Mouse (Mus musculus): ENCODE results near the gene Adcy4. TPM values are rescaled to one million over a fixed set of nuclear protein-coding genes. Genes with fewer than 3 reads are reported as not detected.

The Adcy4 gene
- 0.05 TPM in 1 of 2 replicates, not detected in the other for total RNA-seq (2015)
- not detected in 2 replicates for total RNA-seq (2017)

- no peak for ATAC-seq (replicated peaks; ENCODE audit: poor library complexity)
These were observed at the start of gene Adcy4 for GRCm38 (mm10) chr14:55783958-55784235. Gene Adcy4, minus strand, starts transcription at chr14:55784095.

GRCm38 (mm10) chr14:55833126-55833525, 49.2 kb upstream of the Adcy4 start:
- ATAC-seq (replicated peaks; ENCODE audit: poor library complexity) = no peak

DNA sequence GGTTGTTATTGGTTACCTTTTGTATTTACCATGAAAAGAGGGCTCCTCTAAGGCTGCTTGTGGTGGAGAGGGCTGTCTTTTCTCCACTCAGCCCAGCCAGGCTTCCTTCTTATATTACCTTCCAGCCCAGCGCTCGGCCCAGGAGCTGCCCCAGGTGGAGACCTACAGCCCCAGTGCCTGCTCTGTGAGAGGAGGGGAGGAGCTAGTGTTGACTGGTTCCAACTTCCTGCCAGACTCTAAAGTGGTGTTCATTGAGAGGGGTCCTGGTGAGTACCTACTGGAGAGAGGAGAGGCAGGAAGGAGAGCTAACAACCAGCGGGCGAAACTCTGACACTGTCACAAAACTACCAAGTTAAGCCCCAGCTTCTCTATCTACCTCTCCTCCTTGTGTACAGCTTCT, 46.4 kb upstream of the Adcy4 start:
- no peak for ATAC-seq (replicated peaks; ENCODE audit: poor library complexity)

DNA sequence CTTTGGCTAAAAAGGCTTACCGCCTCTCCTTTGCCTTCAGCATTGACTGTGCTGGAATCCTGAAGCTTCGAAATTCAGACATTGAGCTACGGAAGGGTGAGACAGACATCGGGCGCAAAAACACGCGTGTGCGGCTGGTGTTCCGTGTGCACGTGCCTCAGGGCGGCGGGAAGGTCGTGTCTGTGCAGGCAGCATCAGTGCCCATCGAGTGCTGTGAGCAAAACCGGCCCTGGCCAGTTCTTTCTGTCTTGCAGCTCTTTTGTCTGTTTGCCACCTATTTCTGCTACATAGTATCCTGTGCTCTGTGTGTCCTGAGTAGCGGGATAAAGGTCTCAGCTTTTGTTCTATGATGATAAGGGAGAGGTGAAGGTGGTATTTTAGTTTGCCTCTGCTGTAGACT, 46.0 kb upstream of the Adcy4 start:
- no peak for ATAC-seq (replicated peaks; ENCODE audit: poor library complexity)

- ATAC-seq (replicated peaks; ENCODE audit: poor library complexity) = no peak
These were observed 44.9 kb upstream of the Adcy4 start for GRCm38 (mm10) chr14:55828716-55829263.

DNA sequence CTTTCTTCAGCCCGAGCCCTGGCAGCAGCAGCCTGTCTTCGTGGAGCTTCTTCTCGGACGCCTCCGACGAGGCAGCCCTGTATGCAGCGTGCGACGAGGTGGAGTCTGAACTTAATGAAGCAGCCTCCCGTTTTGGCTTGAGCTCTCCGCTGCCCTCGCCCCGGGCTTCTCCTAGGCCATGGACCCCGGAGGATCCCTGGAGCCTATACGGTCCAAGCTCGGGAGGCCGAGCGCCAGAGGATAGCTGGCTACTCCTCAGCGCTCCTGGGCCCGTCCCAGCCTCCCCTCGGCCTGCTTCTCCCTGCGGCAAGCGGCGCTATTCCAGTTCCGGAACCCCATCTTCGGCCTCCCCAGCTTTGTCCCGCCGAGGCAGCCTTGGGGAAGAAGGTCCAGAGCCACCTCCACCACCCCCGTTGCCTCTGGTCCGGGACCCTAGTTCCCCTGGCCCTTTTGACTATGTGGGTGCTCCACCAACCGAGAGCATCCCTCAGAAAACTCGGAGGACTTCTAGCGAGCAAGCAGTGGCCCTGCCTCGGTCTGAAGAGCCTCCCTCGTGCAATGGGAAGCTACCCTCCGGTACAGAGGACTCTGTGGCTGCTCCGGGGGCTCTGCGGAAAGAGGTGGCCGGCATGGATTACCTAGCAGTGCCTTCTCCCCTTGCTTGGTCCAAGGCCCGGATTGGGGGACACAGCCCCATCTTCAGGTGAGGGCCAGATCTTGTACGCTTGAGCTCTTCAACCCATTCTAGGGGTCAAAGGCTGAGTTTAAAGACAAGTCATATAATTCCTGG, 42.9 kb upstream of the Adcy4 start:
- no peak for ATAC-seq (replicated peaks; ENCODE audit: poor library complexity)

DNA sequence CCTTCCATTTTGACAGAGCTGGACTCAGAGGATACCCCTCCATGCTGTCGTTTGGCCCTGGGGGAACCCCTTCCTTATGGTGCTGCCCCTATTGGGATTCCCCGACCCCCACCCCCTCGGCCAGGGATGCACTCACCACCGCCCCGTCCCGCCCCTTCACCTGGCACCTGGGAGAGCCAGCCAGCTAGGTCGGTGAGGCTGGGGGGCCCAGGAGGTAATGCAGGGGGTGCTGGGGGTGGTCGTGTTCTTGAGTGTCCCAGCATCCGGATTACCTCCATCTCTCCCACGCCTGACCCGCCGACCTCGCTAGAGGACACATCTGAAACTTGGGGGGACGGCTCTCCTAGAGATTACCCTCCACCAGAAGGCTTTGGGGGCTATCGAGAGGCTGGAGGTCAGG, 42.2 kb upstream of the Adcy4 start:
- no peak for ATAC-seq (replicated peaks; ENCODE audit: poor library complexity)

DNA sequence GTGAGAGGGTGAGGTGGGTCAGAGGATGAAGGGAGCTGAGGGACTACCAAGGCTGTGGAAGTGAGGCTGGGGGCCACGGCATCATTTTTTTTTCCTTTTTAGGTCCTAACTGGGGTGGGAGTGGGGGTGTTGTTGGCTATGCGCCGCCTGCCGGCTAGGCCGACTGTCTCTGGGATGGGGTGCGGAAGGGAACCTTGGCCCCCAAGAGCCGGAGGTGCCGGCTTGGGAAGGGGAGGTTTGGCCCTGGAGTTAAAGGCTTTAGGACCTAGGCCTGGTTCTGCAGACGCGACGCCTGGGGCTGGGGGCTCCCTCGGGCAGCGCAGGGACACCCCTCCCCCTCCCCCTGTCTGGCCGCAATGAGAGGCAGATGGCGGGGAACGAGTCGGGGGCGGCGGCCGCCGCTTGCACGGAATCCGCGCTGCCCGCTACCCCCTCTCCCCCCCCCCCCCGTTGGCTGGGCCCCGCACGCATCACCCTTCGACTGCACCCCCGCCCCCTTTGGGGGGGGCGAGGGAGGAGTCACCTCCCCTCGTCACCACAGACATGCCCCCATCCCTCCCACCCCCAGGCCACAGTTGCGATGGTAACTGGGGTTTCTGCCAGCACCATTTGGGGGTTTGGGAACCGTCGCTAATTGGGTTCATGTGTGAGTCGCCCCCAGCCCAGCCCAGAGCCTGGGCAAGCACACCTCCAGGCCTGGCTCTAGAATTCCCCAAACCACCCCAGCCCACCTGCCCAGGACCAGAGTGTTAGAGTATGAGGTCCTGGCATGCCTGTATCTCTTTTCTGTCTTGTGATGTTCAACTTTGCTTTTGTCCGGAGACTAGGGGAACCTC, 41.5 kb upstream of the Adcy4 start:
- no peak for ATAC-seq (replicated peaks; ENCODE audit: poor library complexity)

DNA sequence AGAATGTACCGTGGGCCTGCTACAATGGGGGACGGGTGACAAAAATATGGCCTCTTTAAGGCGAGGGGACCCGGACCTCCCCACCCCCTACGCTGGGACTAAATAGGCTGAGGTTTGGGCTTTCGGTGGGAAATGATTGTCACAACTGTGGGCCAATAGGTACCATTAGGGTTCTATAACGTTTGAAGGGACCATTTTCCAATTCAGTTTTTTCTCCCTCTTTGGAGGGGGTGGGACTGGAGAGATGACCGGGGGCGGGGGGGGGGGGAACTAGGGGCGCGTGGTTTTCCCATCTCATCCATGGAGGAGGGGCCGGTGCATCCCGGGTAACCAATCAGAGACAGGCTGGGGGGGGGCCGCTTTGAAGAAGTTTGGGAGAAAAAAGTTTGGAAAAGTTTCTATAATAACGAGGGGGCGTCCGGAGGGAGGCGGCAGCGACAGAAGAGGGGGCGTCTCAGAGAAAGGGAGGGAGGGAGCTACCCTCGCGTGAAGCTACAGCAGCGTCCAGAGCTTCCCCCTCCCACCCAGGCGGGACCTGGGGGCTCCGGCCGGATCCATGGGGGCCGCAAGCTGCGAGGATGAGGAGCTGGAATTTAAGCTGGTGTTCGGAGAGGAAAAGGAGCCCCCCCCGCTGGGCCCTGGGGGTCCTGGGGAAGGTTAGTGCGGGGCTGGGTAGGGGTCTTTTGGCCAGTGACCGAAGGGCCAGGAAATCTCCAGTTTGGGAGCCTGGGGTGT, 40.8 kb upstream of the Adcy4 start:
- ATAC-seq (replicated peaks; ENCODE audit: poor library complexity) = no peak

DNA sequence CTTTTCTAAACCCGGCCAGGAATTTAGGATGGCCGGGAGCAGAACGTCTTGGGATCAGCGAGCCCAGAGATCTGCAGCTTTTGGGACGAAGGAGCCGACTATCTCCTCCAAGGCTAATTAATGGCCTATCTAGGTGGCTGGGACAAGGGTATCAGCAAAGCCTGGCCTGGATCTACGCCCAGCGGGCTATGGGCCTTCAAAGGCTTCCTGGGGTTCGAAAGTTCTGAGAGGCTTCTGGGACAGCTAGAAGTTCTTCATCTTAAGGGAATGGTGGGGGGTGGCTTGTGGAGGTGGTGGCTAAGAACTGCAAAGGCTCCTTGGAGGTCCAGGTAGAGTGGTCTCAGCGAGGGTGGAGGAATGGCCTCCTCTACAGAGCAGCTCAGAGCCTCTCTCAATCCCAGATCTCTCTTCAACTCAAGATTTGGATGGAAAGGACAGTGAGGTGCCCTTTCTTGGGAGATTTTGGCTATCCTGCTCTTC, 40.1 kb upstream of the Adcy4 start:
- ATAC-seq (replicated peaks; ENCODE audit: poor library complexity) = no peak

- no peak for ATAC-seq (replicated peaks; ENCODE audit: poor library complexity)
These were observed 39.3 kb upstream of the Adcy4 start, which contains the start of gene Nfatc4 for GRCm38 (mm10) chr14:55822991-55823762. Gene Nfatc4, plus strand, starts transcription at chr14:55823144.

GRCm38 (mm10) chr14:55822435-55822990, 38.6 kb upstream of the Adcy4 start:
- peak; percentile 98 for ATAC-seq (replicated peaks; ENCODE audit: poor library complexity)

GRCm38 (mm10) chr14:55820576-55820975, 36.7 kb upstream of the Adcy4 start:
- no peak for ATAC-seq (replicated peaks; ENCODE audit: poor library complexity)

DNA sequence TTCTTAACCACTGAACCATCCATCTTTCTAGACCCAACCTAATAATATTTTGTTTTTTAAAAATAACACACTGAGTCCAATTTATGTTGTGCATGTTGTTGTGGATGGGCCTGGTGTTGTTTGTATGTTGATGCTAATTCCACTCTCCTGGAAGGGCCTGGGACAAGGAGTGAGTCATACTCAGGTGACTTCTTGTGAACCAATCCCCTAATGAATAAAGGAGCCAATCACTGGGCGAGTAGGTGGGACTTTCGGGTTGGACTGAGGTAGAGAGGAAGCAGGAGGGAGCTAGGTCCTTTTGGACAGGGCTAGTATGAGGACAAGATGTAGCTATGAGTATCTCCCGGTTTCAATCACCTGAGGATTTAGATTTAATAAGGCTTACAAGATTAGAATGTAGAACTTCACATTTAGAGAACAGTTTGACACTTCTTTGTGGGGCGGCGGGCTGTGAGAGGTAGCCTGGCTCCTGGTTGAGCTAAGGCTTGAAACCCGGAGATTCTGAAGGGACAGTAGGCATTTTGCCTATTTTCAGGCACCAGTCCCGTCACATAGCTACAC, 36.0 kb upstream of the Adcy4 start:
- no peak for ATAC-seq (replicated peaks; ENCODE audit: poor library complexity)

GRCm38 (mm10) chr14:55815310-55815751, 31.4 kb upstream of the Adcy4 start:
- ATAC-seq (replicated peaks; ENCODE audit: poor library complexity) = no peak

GRCm38 (mm10) chr14:55814885-55815284, 31.0 kb upstream of the Adcy4 start:
- ATAC-seq (replicated peaks; ENCODE audit: poor library complexity) = no peak

DNA sequence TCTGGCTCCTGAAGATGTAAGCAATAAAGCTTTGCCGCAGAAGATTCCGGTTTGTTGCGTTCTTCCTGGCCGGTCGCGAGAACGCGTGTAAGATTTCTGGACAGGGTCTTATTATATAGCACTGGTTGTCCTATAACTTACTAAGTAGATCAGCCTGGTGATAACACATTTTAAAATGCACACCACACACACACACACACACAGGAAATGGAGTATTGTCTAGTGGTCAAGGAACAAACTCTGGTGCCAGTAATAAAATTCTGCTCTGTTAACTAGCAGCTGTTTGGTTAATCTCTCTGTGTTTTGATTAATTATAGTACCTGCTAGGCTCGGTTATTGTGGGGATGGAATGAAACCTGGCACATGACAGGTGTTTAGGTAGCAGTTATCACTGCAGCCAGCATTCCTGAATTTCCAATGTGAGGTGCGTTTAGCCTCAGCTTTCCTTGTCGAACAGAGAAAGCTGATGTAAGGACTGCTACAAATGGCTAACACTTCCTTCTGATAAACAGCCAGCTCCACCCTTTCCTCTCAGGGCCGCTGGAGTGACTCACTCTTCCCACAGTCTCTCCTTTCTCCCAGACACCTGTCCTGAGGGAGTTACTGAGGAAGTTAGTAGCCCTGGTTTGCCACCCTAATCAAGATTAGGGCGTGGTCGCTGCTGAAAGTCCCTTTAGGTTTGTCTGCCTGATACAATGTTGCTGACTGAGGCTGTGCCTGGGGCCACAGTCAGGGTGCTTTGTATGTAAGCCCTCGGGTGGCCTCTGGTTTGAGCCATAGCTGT, 11.7 kb upstream of the Adcy4 start:
- ATAC-seq (replicated peaks; ENCODE audit: poor library complexity) = peak; percentile 37; the same call in 1 of the 2 replicates

DNA sequence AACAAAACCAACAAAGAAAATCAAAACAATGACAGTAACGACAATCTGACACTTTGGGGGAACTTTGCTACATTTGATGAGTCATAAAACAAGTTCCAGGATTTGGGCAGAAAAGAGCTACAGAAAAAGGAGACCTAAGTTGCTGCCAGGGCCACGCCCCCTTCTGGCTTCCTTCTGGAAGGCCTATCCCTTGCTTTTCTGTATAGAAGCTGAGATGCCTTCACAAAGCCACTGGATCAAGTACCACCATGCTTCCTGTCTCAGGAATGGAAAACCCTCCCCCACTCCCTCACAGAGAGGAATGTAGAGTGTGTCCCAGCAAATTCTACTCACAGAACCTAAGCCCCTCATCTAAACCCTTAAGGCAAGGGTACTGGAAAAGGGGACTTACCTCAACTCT, 10.1 kb upstream of the Adcy4 start:
- ATAC-seq (replicated peaks; ENCODE audit: poor library complexity) = no peak

GRCm38 (mm10) chr14:55793461-55793860, 9.6 kb upstream of the Adcy4 start:
- no peak for ATAC-seq (replicated peaks; ENCODE audit: poor library complexity)
